Mouse (Mus musculus) embryonic facial prominence, embryonic 10.5 days (tissue): ENCODE data around the gene Rab3il1. TPM values are rescaled to one million over a fixed set of nuclear protein-coding genes. Genes with fewer than 3 reads are reported as not detected.

Experiments
- DNase-seq: peaks from one replicate; pipeline ENCODE4 v3.0.0-alpha.2; 2017; ENCODE audit warnings: low spot score
- H3K27ac ChIP-seq: fragments of 300-500 bp; sonication (generic); replicated peaks from 2 replicates; pipeline ENCODE4 v1.5.1; 2016; ENCODE audit warnings: mild to moderate bottlenecking
- H3K27me3 ChIP-seq: fragments of 300-500 bp; sonication (generic); replicated peaks from 2 replicates; pipeline ENCODE4 v1.6.1; 2016; ENCODE audit warnings: low read depth, mild to moderate bottlenecking; ENCODE audit not compliant: poor library complexity, severe bottlenecking
- H3K36me3 ChIP-seq: fragments of 300-500 bp; sonication (generic); replicated peaks from 2 replicates; pipeline ENCODE4 v1.6.1; 2016; ENCODE audit warnings: mild to moderate bottlenecking, moderate library complexity
- H3K4me1 ChIP-seq: fragments of 300-500 bp; sonication (generic); 2 replicates; pipeline ENCODE4 v1.6.1; 2016
- H3K4me3 ChIP-seq: fragments of 300-500 bp; sonication (generic); 2 replicates; pipeline ENCODE4 v1.5.1; 2016; ENCODE audit warnings: mild to moderate bottlenecking, moderate library complexity
- H3K9me3 ChIP-seq: fragments of 300-500 bp; sonication (generic); 2 replicates; pipeline ENCODE4 v1.6.1; 2016; ENCODE audit warnings: mild to moderate bottlenecking
- WGBS: fragments of 180-500 bp; shearing (Covaris S2); methylation state at CpG from one replicate; pipeline ENCODE4 v1.1.7; 2016; 5-methylcytosine and 5-hydroxymethylcytosine counted together
- polyA plus RNA-seq: library from polyadenylated mRNA; unstranded; fragments of >200 nt; fragmentation: Nextera tagmentation; extraction: Ambion mirVana; gene quantifications from 2 replicates; pipeline ENCODE4 v1.2.1, GENCODE M21; 2016

The Rab3il1 gene
- polyA plus RNA-seq, 1 experiment from 2014 or later: 57.4 TPM

DNA sequence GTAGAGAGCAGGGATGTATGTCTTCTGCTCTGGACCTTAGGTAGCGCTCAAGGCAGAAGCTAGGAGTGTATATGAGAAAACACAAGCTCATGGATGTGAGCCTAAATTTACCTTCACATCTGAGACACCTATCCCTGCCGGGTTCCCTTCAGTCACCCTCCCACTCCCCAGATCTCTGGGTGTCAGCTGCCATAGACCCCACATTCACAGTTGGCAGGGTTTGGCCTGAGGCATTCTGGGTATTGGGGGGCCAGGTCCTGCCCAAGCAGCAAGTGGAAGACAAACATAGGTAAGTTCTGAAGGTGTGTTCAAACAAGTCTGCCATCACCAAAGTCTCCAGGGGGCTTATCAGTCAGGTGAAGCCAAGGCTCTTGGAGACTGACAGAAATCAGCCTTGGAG is 60.2 kb downstream of the Rab3il1 start:
- WGBS: 89% methylated on average over 2 of the region's 2 CpGs
- Histone ChIP-seq H3K27ac (no peak overlapping the region), H3K27me3 (no peaks in the 10 kb centered on the region), H3K4me1 (peaks cover 13% of the 10 kb centered on the region; the same call in 1 of the 2 replicates), H3K4me3 (no peak overlapping the region), H3K9me3 (no peaks in the 10 kb centered on the region), H3K36me3 (peaks cover 63% of the 10 kb centered on the region)
- no peak for DNase-seq

DNA sequence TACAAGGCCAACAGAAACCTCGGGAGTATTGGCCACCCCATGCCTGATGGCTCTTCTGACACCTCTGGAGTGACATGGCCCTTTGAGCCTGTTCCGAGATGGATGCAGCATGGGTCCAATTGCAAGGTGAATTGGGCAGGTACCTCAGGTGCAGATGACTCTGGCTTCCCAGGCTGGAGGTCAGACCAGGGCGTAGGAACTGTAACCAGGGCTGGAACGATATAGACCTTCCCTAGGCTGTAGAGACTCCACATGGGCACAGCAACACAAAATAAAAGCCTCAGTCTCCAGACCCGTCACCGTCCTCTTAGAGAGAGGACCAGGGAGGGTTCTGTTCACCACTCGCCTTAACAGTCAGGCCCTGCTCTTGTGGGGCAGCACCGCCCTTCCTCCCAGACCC is 60.8 kb downstream of the Rab3il1 start:
- Histone ChIP-seq H3K36me3 (peaks cover 69% of the 10 kb centered on the region), H3K27ac (no peak overlapping the region), H3K9me3 (no peaks in the 10 kb centered on the region), H3K4me1 (peaks cover 13% of the 10 kb centered on the region; the same call in 1 of the 2 replicates), H3K27me3 (no peaks in the 10 kb centered on the region), H3K4me3 (no peak overlapping the region)
- no peak for DNase-seq
- WGBS: 90% methylated on average over 8 of the region's 8 CpGs

- H3K27me3 ChIP-seq: no peaks in the 10 kb centered on the region
- peaks cover 75% of the 10 kb centered on the region for H3K36me3 ChIP-seq
- H3K4me3 ChIP-seq: no peak overlapping the region
- peaks cover 13% of the 10 kb centered on the region; the same call in 1 of the 2 replicates for H3K4me1 ChIP-seq
- DNase-seq: no peak
- no peak overlapping the region for H3K27ac ChIP-seq
- H3K9me3 ChIP-seq: no peaks in the 10 kb centered on the region
- WGBS: 90% methylated on average over 5 of the region's 5 CpGs
Observed at GRCm38 (mm10) chr19:10062862-10063261, 61.4 kb downstream of the Rab3il1 start.

DNA sequence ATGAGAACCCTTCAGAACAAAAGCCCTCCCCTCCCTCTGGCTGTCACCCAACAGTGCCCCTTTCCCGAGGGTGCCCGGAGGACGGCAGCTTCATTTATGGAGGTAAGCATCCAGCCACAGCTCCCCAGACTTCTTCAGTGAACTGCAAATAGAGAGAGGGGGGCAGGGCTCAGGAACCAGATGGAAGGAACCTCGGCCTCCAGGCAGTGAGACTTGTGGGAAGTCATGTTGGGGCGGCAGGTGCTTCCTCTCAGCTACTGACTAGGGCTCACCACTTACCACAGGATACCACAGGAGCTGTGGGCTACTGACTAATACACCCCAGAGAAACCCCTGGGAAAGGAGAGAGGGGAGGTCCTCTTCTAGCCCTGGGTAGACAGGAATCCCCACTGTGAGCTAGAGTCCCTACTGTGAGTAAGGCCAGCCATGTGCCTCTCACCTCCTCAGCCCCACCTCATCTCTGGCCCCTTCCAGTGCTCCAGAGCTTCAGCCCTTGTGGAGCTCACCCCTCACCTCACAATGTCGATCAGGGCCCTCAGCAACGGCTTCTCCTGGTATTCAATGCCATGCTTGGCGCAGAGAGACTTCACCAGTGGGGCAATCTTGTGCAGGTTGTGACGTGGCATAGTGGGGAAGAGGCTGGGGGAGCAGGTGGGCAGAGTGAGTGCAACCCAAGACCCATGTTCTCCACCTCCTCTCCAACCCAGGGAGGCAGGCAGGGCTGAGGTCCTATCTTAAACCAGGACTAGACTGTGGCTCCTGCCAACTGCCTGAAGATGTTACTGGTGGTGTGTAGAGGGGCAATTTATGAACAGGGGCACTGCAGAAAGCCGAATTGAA is 62.9 kb downstream of the Rab3il1 start:
- 90% methylated on average over 10 of the region's 10 CpGs for WGBS

DNA sequence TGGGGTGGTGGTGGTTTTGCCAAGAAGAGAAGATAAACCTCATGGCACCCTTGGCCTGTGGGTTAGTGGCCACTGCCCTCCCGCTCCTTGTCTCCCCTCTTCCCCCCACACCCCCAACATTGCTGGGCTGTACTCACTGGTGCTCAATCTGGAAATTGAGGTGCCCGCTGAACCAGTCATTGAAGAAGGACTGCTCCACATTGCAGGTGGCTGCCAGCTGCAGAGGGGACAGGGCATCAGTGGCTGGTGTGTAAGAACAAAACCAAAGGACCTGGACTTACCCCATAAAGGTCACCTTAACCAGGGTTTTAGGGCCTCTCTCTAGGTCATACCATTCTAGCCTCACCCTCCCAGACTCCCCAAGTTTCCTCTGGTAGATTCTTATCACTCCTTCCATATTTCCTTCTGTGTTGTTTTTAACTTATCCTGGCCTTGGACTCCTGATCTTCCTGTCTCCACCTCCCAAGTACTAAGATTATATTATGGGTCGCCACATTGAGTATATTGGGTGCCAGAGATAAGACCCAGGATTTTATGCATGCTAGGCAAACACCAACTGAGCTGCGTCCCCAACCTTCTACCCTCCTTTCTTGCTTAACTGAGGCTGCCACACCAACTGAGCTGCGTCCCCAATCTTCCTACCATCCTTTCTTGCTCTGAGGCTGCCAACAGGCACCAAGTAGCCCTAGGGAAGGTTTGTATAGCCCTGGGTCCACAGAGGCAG is 64.2 kb downstream of the Rab3il1 start:
- Histone ChIP-seq H3K27ac (no peak overlapping the region), H3K9me3 (no peaks in the 10 kb centered on the region), H3K36me3 (peaks cover 100% of the 10 kb centered on the region), H3K4me1 (peaks cover 6% of the 10 kb centered on the region; the same call in 1 of the 2 replicates), H3K4me3 (no peak overlapping the region), H3K27me3 (no peaks in the 10 kb centered on the region)
- WGBS: 90% methylated on average over 5 of the region's 5 CpGs
- no peak for DNase-seq

More for the DNA sequence above, 62.9 kb downstream of the Rab3il1 start:
- Histone ChIP-seq H3K36me3 (peaks cover 90% of the 10 kb centered on the region), H3K27me3 (no peaks in the 10 kb centered on the region), H3K9me3 (no peaks in the 10 kb centered on the region), H3K4me3 (no peak overlapping the region), H3K27ac (no peak overlapping the region), H3K4me1 (peaks cover 13% of the 10 kb centered on the region; the same call in 1 of the 2 replicates)
- no peak for DNase-seq

GRCm38 (mm10) chr19:10066189-10066500 is 64.7 kb downstream of the Rab3il1 start:
- DNase-seq: no peak
- H3K27ac ChIP-seq: no peak overlapping the region
- H3K36me3 ChIP-seq: peaks cover 100% of the 10 kb centered on the region
- no peak overlapping the region for H3K4me3 ChIP-seq
- 0 out of 2 replicates have a peak, but pooled peaks cover 2% of the 10 kb centered on the region for H3K4me1 ChIP-seq
- no peaks in the 10 kb centered on the region for H3K9me3 ChIP-seq
- WGBS: 93% methylated on average over 4 of the region's 4 CpGs
- no peaks in the 10 kb centered on the region for H3K27me3 ChIP-seq

DNA sequence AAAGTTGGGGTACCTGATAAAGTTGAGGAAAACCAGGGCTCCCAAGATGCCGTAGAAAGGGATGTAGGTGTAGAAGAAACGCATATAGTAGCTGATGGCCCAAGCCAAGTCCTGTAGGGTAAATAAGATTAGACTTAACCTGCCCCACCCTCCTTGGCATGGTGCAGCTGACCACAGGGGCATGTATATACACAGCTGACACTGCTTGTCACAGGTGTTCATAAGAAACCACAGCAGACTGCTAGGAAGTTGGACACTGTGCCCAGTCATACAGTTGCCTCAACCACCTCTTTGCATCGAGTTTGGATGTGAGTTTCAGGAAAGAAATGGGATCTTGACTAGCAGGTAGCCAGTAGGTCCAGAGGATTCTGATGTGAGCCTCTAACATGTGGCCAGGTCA is 65.0 kb downstream of the Rab3il1 start:
- DNase-seq: no peak
- H3K4me1 ChIP-seq: no peaks in the 10 kb centered on the region
- H3K4me3 ChIP-seq: no peak overlapping the region
- H3K36me3 ChIP-seq: peaks cover 100% of the 10 kb centered on the region
- no peaks in the 10 kb centered on the region for H3K9me3 ChIP-seq
- H3K27ac ChIP-seq: no peak overlapping the region
- 94% methylated on average over 3 of the region's 3 CpGs for WGBS
- H3K27me3 ChIP-seq: no peaks in the 10 kb centered on the region

DNA sequence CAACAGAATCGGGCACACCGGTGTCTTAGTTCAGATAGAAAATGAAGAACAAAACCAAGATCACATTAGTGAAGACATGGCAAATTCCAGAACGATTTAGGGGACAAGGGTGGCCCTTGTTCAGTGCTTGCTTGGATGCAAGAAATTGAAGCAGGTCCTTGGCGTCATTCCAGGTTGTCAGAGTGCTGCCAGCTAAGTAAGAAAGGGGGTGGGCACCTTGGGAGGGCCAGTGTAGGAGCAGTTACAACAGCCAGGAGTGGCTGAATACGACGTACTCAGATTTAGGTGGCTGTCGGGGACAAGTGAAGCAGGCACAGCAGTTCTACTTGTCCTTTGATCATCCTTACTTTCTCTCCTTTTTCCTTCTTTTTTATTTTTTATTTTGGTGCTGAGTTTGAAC is 66.2 kb downstream of the Rab3il1 start:
- no peaks in the 10 kb centered on the region for H3K9me3 ChIP-seq
- H3K27ac ChIP-seq: no peak overlapping the region
- H3K4me1 ChIP-seq: no peaks in the 10 kb centered on the region
- no peak overlapping the region for H3K4me3 ChIP-seq
- WGBS: 91% methylated on average over 7 of the region's 7 CpGs
- no peak for DNase-seq
- no peaks in the 10 kb centered on the region for H3K27me3 ChIP-seq
- peaks cover 100% of the 10 kb centered on the region for H3K36me3 ChIP-seq

DNA sequence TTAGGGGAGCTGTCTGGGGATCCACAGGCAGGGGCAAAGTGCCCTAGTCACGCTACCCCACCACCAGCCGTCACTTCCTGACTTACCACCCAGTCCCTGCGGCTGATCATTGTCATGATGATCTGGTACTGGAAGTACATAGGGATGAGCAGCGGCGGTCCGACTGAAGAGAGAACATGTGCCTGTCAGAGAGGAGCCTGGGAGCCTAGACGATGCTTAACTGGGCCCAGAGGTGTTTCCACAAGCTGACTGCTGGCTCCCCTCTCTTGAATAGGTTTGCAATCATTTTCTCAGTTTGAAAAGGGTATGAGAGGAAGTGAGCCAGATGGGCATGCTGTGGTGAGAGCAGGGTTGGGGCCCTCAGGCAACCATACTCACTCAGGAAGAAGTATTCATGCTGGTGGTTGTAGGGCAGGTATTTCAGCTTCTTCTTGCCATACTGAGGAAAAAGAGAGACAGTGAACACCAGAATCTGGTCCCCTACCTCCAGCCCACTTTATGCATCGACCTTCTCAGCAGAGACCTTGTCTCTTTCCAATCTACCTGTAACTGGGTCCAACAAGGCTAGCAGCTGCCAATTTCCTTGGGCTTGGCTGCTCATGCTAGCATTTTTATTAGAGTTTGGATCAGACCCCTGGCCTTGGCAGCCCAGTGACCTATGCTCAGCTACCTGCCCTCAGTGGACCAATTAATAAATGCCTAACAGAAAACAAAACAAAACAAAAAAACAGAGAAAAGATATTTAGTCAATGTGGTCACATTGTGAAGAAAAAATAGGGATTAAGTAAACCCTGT is 68.9 kb downstream of the Rab3il1 start:
- no peaks in the 10 kb centered on the region for H3K27me3 ChIP-seq
- DNase-seq: no peak

GRCm38 (mm10) chr19:10071166-10071565 is 69.7 kb downstream of the Rab3il1 start:
- H3K27ac ChIP-seq: no peak overlapping the region
- no peak overlapping the region for H3K4me3 ChIP-seq
- H3K36me3 ChIP-seq: peaks cover 100% of the 10 kb centered on the region
- H3K4me1 ChIP-seq: no peaks in the 10 kb centered on the region
- DNase-seq: no peak
- peaks cover 4% of the 10 kb centered on the region; the same call in 1 of the 2 replicates for H3K9me3 ChIP-seq
- 90% methylated on average over 5 of the region's 5 CpGs for WGBS
- H3K27me3 ChIP-seq: no peaks in the 10 kb centered on the region

More for the DNA sequence above, 68.9 kb downstream of the Rab3il1 start:
- Histone ChIP-seq H3K9me3 (peaks cover 1% of the 10 kb centered on the region; the same call in 1 of the 2 replicates), H3K36me3 (peaks cover 100% of the 10 kb centered on the region), H3K4me3 (no peak overlapping the region), H3K4me1 (no peaks in the 10 kb centered on the region), H3K27ac (no peak overlapping the region)
- WGBS: 94% methylated on average over 8 of the region's 8 CpGs

GRCm38 (mm10) chr19:10071892-10072291 is 70.4 kb downstream of the Rab3il1 start:
- Histone ChIP-seq H3K27ac (no peak overlapping the region), H3K4me3 (no peak overlapping the region), H3K27me3 (no peaks in the 10 kb centered on the region), H3K4me1 (no peaks in the 10 kb centered on the region), H3K9me3 (peaks cover 4% of the 10 kb centered on the region; the same call in 1 of the 2 replicates), H3K36me3 (peaks cover 100% of the 10 kb centered on the region)
- DNase-seq: no peak
- 86% methylated on average over 4 of the region's 4 CpGs for WGBS

DNA sequence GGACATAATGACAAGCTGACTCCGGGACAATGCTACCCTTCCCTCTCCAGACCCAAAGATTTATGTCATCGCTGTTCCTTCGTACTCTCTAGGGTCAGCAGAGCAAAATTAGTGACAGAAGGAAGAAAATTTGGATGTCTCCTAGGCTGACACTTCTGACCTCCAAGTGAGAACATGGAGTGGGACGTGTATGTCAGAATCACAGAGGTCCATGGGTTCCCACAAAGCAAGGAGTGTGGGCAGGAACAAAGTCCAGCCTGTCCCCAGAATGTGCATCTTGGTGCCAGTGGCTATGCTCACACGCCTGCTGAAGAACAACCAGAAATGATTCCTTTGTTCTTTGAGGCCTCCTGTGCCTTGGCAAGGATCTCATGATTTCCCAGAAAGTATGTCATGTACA is 71.7 kb downstream of the Rab3il1 start:
- H3K36me3 ChIP-seq: peaks cover 100% of the 10 kb centered on the region
- WGBS: 94% methylated on average over 5 of the region's 5 CpGs
- H3K27me3 ChIP-seq: no peaks in the 10 kb centered on the region

More for the DNA sequence above, 71.7 kb downstream of the Rab3il1 start:
- Histone ChIP-seq H3K9me3 (peaks cover 4% of the 10 kb centered on the region; the same call in 1 of the 2 replicates), H3K27ac (no peak overlapping the region), H3K4me1 (no peaks in the 10 kb centered on the region), H3K4me3 (no peak overlapping the region)
- no peak for DNase-seq
